Mouse (Mus musculus): ENCODE data around the gene Lrmda. TPM values are rescaled to one million over a fixed set of nuclear protein-coding genes. Genes with fewer than 3 reads are reported as not detected.
A peak's percentile ranks its signal among the peaks of the same experiment; 100 is the strongest.

Gene Lrmda
- polyA plus RNA-seq, 1 experiment from 2014 or later, result 0.80 TPM

GRCm38 (mm10) chr14:22354769-22355574 lies 335.5 kb downstream of the Lrmda start:
- H3K4me3 ChIP-seq (ENCODE audit: low read length), result no peak overlapping the region
- ATAC-seq, result no peak
- H3K9me3 ChIP-seq (ENCODE audit: control insufficient read depth, low read length), result no peaks in the 10 kb centered on the region
- no peak overlapping the region for H3K9ac ChIP-seq (ENCODE audit: low read depth, low read length)
- H3K27ac ChIP-seq (ENCODE audit: low read depth, low read length), result no peak overlapping the region
- 37% methylated on average over 15 of the region's 15 CpGs for WGBS
- H3K4me1 ChIP-seq (ENCODE audit: control insufficient read depth, insufficient read depth, low read depth, low read length), result peaks cover 2% of the 10 kb centered on the region
- no peaks in the 10 kb centered on the region for H3K27me3 ChIP-seq (replicated peaks; ENCODE audit: control insufficient read depth, insufficient read depth, low read length)
- H3K36me3 ChIP-seq (ENCODE audit: control insufficient read depth, insufficient read depth, low read length), result no peaks in the 10 kb centered on the region
- H3K4me2 ChIP-seq (ENCODE audit: low read length), result no peak overlapping the region

DNA sequence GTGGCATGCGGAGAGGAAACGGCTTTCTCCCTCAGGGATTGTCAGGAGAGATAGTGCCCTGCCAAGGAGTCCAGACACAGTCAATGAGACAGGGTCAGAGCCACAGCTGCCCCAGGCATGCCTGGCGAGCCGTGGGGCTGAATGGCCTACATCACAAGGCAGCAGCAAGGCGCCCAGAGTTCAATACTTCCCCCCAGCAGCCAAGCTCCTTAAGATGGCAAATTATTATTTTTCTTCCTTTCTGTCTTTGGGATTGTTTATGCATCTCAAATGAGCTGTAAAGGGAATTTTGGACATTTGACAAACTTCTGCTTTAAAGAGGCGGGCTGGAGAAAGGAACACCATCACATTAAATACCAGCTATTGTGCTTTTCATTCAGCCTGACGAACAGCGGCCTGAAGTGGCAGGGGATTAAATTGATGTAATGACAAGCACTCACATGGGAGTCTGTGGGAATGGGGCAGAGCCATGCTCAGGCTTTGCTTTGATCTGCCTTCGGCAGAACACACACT lies 338.5 kb downstream of the Lrmda start:
- 24% methylated on average over 9 of the region's 9 CpGs for WGBS
- no peaks in the 10 kb centered on the region for H3K36me3 ChIP-seq (ENCODE audit: control insufficient read depth, insufficient read depth, low read length)
- H3K27ac ChIP-seq (ENCODE audit: low read depth, low read length), result no peak overlapping the region
- H3K9me3 ChIP-seq (ENCODE audit: control insufficient read depth, low read length), result no peaks in the 10 kb centered on the region
- no peak overlapping the region for H3K4me2 ChIP-seq (ENCODE audit: low read length)
- peak; percentile 50; the same call in 1 of the 2 replicates for ATAC-seq
- H3K4me3 ChIP-seq (ENCODE audit: low read length), result no peak overlapping the region
- H3K9ac ChIP-seq (ENCODE audit: low read depth, low read length), result no peak overlapping the region
- no peaks in the 10 kb centered on the region for H3K27me3 ChIP-seq (replicated peaks; ENCODE audit: control insufficient read depth, insufficient read depth, low read length)
- peaks cover 2% of the 10 kb centered on the region for H3K4me1 ChIP-seq (ENCODE audit: control insufficient read depth, insufficient read depth, low read depth, low read length)

- no peaks in the 10 kb centered on the region for H3K4me1 ChIP-seq (ENCODE audit: control insufficient read depth, insufficient read depth, low read depth, low read length)
- H3K36me3 ChIP-seq (ENCODE audit: control insufficient read depth, insufficient read depth, low read length), result no peaks in the 10 kb centered on the region
- no peak overlapping the region for H3K4me2 ChIP-seq (ENCODE audit: low read length)
- H3K27ac ChIP-seq (ENCODE audit: low read depth, low read length), result no peak overlapping the region
- no peak for ATAC-seq
- no peak overlapping the region for H3K4me3 ChIP-seq (ENCODE audit: low read length)
- H3K9me3 ChIP-seq (ENCODE audit: control insufficient read depth, low read length), result no peaks in the 10 kb centered on the region
- H3K9ac ChIP-seq (ENCODE audit: low read depth, low read length), result no peak overlapping the region
- WGBS, result 76% methylated on average over 6 of the region's 6 CpGs
- H3K27me3 ChIP-seq (replicated peaks; ENCODE audit: control insufficient read depth, insufficient read depth, low read length), result no peaks in the 10 kb centered on the region
These were observed 344.7 kb downstream of the Lrmda start for GRCm38 (mm10) chr14:22364010-22364748.

DNA sequence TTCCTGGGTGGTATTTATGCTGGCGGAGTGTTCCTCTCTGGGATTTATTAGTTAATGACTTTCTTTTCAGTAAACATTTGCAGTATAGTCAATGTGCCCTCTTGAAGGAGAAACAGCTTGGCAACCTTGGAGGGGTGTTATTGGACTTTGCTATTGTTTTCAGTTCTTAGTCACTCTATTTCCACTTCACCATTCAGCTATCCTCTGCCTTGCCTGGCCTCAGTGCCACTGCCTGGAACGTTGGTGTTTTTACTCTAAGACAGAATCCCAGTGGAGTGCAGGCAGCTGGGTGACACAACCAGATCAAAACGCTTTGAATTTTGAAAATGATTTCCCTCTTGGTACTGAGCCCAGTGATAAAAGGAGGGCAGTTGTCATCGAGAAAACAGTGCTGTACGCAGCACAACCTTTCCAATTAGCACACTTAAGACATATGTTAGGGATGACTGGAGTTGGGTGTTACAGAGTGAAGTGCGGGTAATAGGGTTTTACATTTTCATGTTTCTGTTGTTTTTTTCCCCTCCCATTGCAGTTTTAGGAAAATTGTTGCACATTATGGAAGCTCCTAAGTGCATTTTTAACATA lies 345.4 kb downstream of the Lrmda start:
- Histone ChIP-seq H3K36me3 (ENCODE audit: control insufficient read depth, insufficient read depth, low read length) (no peaks in the 10 kb centered on the region), H3K9ac (ENCODE audit: low read depth, low read length) (no peak overlapping the region), H3K27ac (ENCODE audit: low read depth, low read length) (no peak overlapping the region), H3K4me2 (ENCODE audit: low read length) (no peak overlapping the region), H3K4me3 (ENCODE audit: low read length) (no peak overlapping the region), H3K27me3 (replicated peaks; ENCODE audit: control insufficient read depth, insufficient read depth, low read length) (no peaks in the 10 kb centered on the region), H3K4me1 (ENCODE audit: control insufficient read depth, insufficient read depth, low read depth, low read length) (no peaks in the 10 kb centered on the region), H3K9me3 (ENCODE audit: control insufficient read depth, low read length) (no peaks in the 10 kb centered on the region)
- ATAC-seq, result no peak
- WGBS, result 55% methylated on average over 6 of the region's 6 CpGs

DNA sequence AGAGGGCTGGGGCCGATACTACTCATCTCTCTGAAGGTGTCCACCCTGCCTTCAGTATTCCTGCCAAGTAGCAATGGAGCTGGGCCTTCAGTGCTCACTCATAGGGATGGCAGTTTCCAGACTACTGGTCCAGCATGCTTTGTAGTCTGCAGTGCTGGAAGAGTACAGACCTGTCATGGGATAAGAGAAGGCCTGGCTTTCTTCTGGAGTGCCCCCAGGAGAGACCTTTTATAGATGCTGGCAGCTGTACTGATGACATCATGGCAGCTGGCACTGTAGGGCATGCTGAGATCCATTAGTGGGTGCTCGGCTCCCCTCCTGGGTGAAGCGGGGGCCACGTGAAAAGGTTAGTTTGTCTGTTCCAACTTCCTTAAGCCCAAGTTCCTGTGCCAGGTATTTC lies 348.1 kb downstream of the Lrmda start:
- Histone ChIP-seq H3K4me3 (ENCODE audit: low read length) (no peak overlapping the region), H3K27ac (ENCODE audit: low read depth, low read length) (no peak overlapping the region), H3K9me3 (ENCODE audit: control insufficient read depth, low read length) (no peaks in the 10 kb centered on the region), H3K4me2 (ENCODE audit: low read length) (no peak overlapping the region), H3K9ac (ENCODE audit: low read depth, low read length) (no peak overlapping the region), H3K27me3 (replicated peaks; ENCODE audit: control insufficient read depth, insufficient read depth, low read length) (no peaks in the 10 kb centered on the region), H3K36me3 (ENCODE audit: control insufficient read depth, insufficient read depth, low read length) (no peaks in the 10 kb centered on the region), H3K4me1 (ENCODE audit: control insufficient read depth, insufficient read depth, low read depth, low read length) (no peaks in the 10 kb centered on the region)
- no peak for ATAC-seq
- WGBS, result 66% methylated on average over 4 of the region's 4 CpGs

DNA sequence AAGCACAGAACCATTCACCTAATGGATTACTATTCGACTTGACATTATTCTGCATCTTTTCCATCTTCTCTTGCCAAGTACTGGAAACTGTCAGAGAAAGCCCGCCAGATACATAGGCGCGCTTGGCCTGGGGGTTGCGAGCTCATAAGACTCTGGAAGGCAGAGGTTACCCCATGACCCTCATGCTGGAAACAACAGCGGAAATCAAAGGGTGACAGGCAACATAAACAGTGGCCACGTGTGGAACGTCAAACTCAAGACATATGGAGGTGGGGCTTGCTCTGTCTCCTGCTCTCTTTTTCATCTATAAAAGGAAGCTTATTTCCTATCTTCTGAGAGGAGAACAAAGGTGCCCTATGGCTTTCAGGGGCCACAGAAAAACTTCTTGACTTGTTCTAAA lies 351.6 kb downstream of the Lrmda start:
- Histone ChIP-seq H3K4me3 (ENCODE audit: low read length) (no peak overlapping the region), H3K4me2 (ENCODE audit: low read length) (no peak overlapping the region), H3K9me3 (ENCODE audit: control insufficient read depth, low read length) (no peaks in the 10 kb centered on the region), H3K27ac (ENCODE audit: low read depth, low read length) (no peak overlapping the region), H3K9ac (ENCODE audit: low read depth, low read length) (no peak overlapping the region), H3K4me1 (ENCODE audit: control insufficient read depth, insufficient read depth, low read depth, low read length) (no peaks in the 10 kb centered on the region), H3K36me3 (ENCODE audit: control insufficient read depth, insufficient read depth, low read length) (no peaks in the 10 kb centered on the region), H3K27me3 (replicated peaks; ENCODE audit: control insufficient read depth, insufficient read depth, low read length) (no peaks in the 10 kb centered on the region)
- no peak for ATAC-seq
- 75% methylated on average over 8 of the region's 8 CpGs for WGBS

GRCm38 (mm10) chr14:22372666-22373360 lies 353.3 kb downstream of the Lrmda start:
- Histone ChIP-seq H3K9ac (ENCODE audit: low read depth, low read length) (no peak overlapping the region), H3K36me3 (ENCODE audit: control insufficient read depth, insufficient read depth, low read length) (no peaks in the 10 kb centered on the region), H3K27ac (ENCODE audit: low read depth, low read length) (no peak overlapping the region), H3K9me3 (ENCODE audit: control insufficient read depth, low read length) (no peaks in the 10 kb centered on the region), H3K27me3 (replicated peaks; ENCODE audit: control insufficient read depth, insufficient read depth, low read length) (no peaks in the 10 kb centered on the region), H3K4me3 (ENCODE audit: low read length) (no peak overlapping the region), H3K4me2 (ENCODE audit: low read length) (no peak overlapping the region), H3K4me1 (ENCODE audit: control insufficient read depth, insufficient read depth, low read depth, low read length) (no peaks in the 10 kb centered on the region)
- 83% methylated on average over 9 of the region's 9 CpGs for WGBS
- ATAC-seq, result no peak

DNA sequence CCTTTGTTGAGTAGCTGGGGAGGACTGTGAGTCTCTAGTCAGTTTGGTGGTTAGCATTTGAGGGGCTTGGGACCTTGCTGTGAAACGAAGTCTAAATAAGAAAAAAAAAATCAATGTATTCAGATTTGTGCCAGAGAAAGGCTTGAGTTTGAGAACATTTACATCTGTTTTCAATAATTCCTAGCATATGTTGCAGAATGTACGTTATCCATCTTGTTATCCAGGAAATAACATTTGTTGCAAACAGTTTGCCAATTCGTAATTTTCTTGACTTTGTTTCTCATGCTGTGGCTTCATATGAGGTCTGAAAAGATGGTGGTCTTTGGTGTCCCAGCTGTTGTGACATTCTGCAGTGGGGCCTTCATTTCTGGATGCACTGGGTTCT lies 353.8 kb downstream of the Lrmda start:
- WGBS, result 81% methylated on average over 3 of the region's 3 CpGs
- no peak overlapping the region for H3K27ac ChIP-seq (ENCODE audit: low read depth, low read length)
- ATAC-seq, result no peak
- no peak overlapping the region for H3K4me3 ChIP-seq (ENCODE audit: low read length)
- H3K27me3 ChIP-seq (replicated peaks; ENCODE audit: control insufficient read depth, insufficient read depth, low read length), result no peaks in the 10 kb centered on the region
- H3K36me3 ChIP-seq (ENCODE audit: control insufficient read depth, insufficient read depth, low read length), result no peaks in the 10 kb centered on the region
- H3K9ac ChIP-seq (ENCODE audit: low read depth, low read length), result no peak overlapping the region
- H3K9me3 ChIP-seq (ENCODE audit: control insufficient read depth, low read length), result no peaks in the 10 kb centered on the region
- no peaks in the 10 kb centered on the region for H3K4me1 ChIP-seq (ENCODE audit: control insufficient read depth, insufficient read depth, low read depth, low read length)
- no peak overlapping the region for H3K4me2 ChIP-seq (ENCODE audit: low read length)

DNA sequence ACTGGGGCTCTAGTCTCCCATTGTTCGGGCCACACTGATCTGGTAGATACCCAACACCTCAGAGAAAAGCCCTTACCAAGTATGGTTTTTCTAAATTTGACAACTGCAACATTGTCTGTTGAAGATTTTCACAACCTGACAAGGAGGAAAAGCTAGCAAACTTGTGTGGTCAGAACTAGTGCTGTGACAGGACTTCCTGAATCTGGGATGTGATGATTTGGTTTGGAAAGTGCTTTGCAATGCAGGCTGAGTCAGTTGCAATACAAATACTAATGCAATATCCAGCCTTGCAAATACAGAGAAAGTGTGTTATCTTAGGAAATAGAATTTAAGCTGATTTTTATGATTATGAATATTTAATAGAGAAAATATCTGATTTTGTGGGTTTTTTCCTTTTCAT lies 357.6 kb downstream of the Lrmda start:
- Histone ChIP-seq H3K4me1 (ENCODE audit: control insufficient read depth, insufficient read depth, low read depth, low read length) (no peaks in the 10 kb centered on the region), H3K27me3 (replicated peaks; ENCODE audit: control insufficient read depth, insufficient read depth, low read length) (no peaks in the 10 kb centered on the region), H3K36me3 (ENCODE audit: control insufficient read depth, insufficient read depth, low read length) (no peaks in the 10 kb centered on the region), H3K9me3 (ENCODE audit: control insufficient read depth, low read length) (no peaks in the 10 kb centered on the region), H3K9ac (ENCODE audit: low read depth, low read length) (no peak overlapping the region), H3K4me3 (ENCODE audit: low read length) (no peak overlapping the region), H3K27ac (ENCODE audit: low read depth, low read length) (no peak overlapping the region), H3K4me2 (ENCODE audit: low read length) (no peak overlapping the region)
- no peak for ATAC-seq
- WGBS, result 83% methylated on average over 1 of the region's 1 CpGs
